Mouse (Mus musculus) heart, adult 2 months (tissue): ENCODE data around the gene A730049H05Rik. TPM values are rescaled to one million over a fixed set of nuclear protein-coding genes. Genes with fewer than 3 reads are reported as not detected.

ENCODE experiments used
- DNase-seq, 2 experiments: peaks; one replicate each; pipeline ENCODE4 v3.0.0; 2021
- H3K27ac ChIP-seq: fragments of 200-600 bp; 2 replicates; pipeline ENCODE4 v1.8.1; 2022
- H3K27me3 ChIP-seq: fragments of 200-500 bp; 2 replicates; pipeline ENCODE4 v1.6.1; 2012; ENCODE audit warnings: mild to moderate bottlenecking, low read length, inconsistent platforms, mixed read lengths; ENCODE audit not compliant: control insufficient read depth, insufficient read depth
- H3K36me3 ChIP-seq: fragments of 200-500 bp; 2 replicates; pipeline ENCODE4 v1.6.1; 2012; ENCODE audit warnings: low read length, inconsistent platforms; ENCODE audit not compliant: control insufficient read depth, insufficient read depth
- H3K4me1 ChIP-seq: fragments of 200-500 bp; 2 replicates; pipeline ENCODE4 v1.6.1; 2011; ENCODE audit warnings: low read length; ENCODE audit not compliant: control insufficient read depth, insufficient read depth
- H3K4me3 ChIP-seq: fragments of 200-600 bp; 2 replicates; pipeline ENCODE4 v1.8.1; 2022
- H3K79me2 ChIP-seq: fragments of 200-500 bp; replicated peaks from 2 replicates; pipeline ENCODE4 v1.6.1; 2012; ENCODE audit warnings: mild to moderate bottlenecking, inconsistent platforms, low read length, moderate library complexity, mixed read lengths; ENCODE audit not compliant: control insufficient read depth, insufficient read depth
- H3K9ac ChIP-seq: fragments of 200-500 bp; 2 replicates; pipeline ENCODE4 v1.6.1; 2012; ENCODE audit warnings: low read depth, mild to moderate bottlenecking, control low read depth, inconsistent platforms, low read length, mixed read lengths
- CTCF ChIP-seq: fragments of 200-600 bp; IDR thresholded peaks from 2 replicates; pipeline ENCODE4 v1.8.1; 2022; ENCODE audit warnings: antibody characterized with exemption, mild to moderate bottlenecking, moderate library complexity
- EP300 ChIP-seq: fragments of 200-500 bp; IDR thresholded peaks from 2 replicates; pipeline ENCODE4 v1.6.1; 2011; ENCODE audit warnings: low read depth, low read length, control low read depth; ENCODE audit not compliant: insufficient read depth
- POLR2A ChIP-seq: fragments of 200-500 bp; IDR thresholded peaks from 2 replicates; pipeline ENCODE4 v1.6.1; 2011; ENCODE audit warnings: mild to moderate bottlenecking, low read depth, low read length, control low read depth; ENCODE audit not compliant: insufficient read depth
- WGBS: fragments of 180-500 bp; shearing (Covaris S2); methylation state at CpG from one replicate; pipeline ENCODE4 v1.1.7; 2018; 5-methylcytosine and 5-hydroxymethylcytosine counted together
- intact Hi-C: fragments of 180-260 bp; cut with DNase I; formaldehyde crosslinking; loops from one replicate; pipeline ENCODE4 v1.15.1; 2025
- polyA plus RNA-seq: library from polyadenylated mRNA; depleted of rRNA; stranded (reverse); fragments of >200 nt; gene quantifications from 2 replicates; pipeline ENCODE4 v1.2.3, GENCODE M21; 2012
- total RNA-seq, 2 experiments: library from RNA; stranded (reverse); gene quantifications; 2 replicates each; pipeline ENCODE4 v1.2.3; 2021

The A730049H05Rik gene
- total and polyA plus RNA-seq, 3 experiments, result 0.30 TPM; not detected in 2

- Histone ChIP-seq H3K27me3 (no peaks in the 10 kb centered on the region), H3K9ac (no peak overlapping the region), H3K4me1 (no peaks in the 10 kb centered on the region; the same call in 1 of the 2 replicates), H3K36me3 (peaks cover 2% of the 10 kb centered on the region), H3K4me3 (no peak overlapping the region), H3K27ac (no peak overlapping the region), H3K79me2 (no peaks in the 10 kb centered on the region)
- no peak for TF ChIP-seq EP300
- no peak for TF ChIP-seq CTCF
- TF ChIP-seq POLR2A, result no peak
- 77% methylated on average over 5 of the region's 5 CpGs for whole genome bisulfite sequencing
- no peak for DNase-seq
- intact Hi-C loops, result no loop called here
Observed at GRCm38 (mm10) chr6:92821606-92822005, 5.3 kb downstream of the A730049H05Rik start.

DNA sequence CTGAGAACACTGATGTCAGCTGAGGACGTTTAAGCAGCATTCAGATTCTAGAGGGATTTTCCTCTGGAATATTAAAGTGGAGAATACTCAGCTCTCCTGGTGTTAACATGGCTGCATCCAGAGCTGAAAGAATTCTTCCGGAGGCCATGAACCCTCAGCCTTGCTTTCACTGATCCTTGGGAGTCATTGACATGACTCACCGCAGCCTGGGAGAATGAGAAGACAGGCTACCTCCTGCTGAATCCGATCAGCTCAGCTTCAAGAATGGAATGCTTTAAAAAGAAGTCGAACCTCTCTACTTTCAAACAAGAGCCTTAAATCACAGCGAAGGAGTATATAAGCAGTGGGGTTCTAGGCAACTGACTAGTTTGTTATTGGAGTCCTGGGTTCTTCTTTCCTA lies 5.7 kb downstream of the A730049H05Rik start:
- Histone ChIP-seq H3K27ac (no peak overlapping the region), H3K36me3 (peaks cover 2% of the 10 kb centered on the region), H3K79me2 (no peaks in the 10 kb centered on the region), H3K9ac (no peak overlapping the region), H3K4me3 (no peak overlapping the region), H3K27me3 (no peaks in the 10 kb centered on the region), H3K4me1 (no peaks in the 10 kb centered on the region)
- no peak for DNase-seq
- TF ChIP-seq POLR2A, result no peak
- TF ChIP-seq EP300, result no peak
- no peak for TF ChIP-seq CTCF
- WGBS, result 78% methylated on average over 6 of the region's 6 CpGs
- intact Hi-C loops, result no loop called here

- H3K79me2 ChIP-seq, result no peaks in the 10 kb centered on the region
- DNase-seq, result no peak
- no peaks in the 10 kb centered on the region for H3K27me3 ChIP-seq
- H3K4me1 ChIP-seq, result no peaks in the 10 kb centered on the region
- no peak overlapping the region for H3K4me3 ChIP-seq
- no peak overlapping the region for H3K9ac ChIP-seq
- intact Hi-C loops, result no loop called here
- WGBS, result 93% methylated on average over 7 of the region's 7 CpGs
- H3K27ac ChIP-seq, result no peak overlapping the region
- TF ChIP-seq CTCF, result no peak
- TF ChIP-seq POLR2A, result no peak
- TF ChIP-seq EP300, result no peak
- H3K36me3 ChIP-seq, result no peaks in the 10 kb centered on the region; the same call in 1 of the 2 replicates
Observed at GRCm38 (mm10) chr6:92823991-92824390, 7.7 kb downstream of the A730049H05Rik start.

GRCm38 (mm10) chr6:92826561-92826960 lies 10.3 kb downstream of the A730049H05Rik start:
- Histone ChIP-seq H3K27ac (no peak overlapping the region), H3K36me3 (no peaks in the 10 kb centered on the region; the same call in 1 of the 2 replicates), H3K9ac (no peak overlapping the region), H3K4me3 (no peak overlapping the region), H3K27me3 (no peaks in the 10 kb centered on the region), H3K79me2 (no peaks in the 10 kb centered on the region), H3K4me1 (no peaks in the 10 kb centered on the region)
- no peak for TF ChIP-seq EP300
- no peak for TF ChIP-seq CTCF
- TF ChIP-seq POLR2A, result no peak
- WGBS, result 68% methylated on average over 5 of the region's 5 CpGs
- intact Hi-C loops, result no loop called here
- no peak for DNase-seq

DNA sequence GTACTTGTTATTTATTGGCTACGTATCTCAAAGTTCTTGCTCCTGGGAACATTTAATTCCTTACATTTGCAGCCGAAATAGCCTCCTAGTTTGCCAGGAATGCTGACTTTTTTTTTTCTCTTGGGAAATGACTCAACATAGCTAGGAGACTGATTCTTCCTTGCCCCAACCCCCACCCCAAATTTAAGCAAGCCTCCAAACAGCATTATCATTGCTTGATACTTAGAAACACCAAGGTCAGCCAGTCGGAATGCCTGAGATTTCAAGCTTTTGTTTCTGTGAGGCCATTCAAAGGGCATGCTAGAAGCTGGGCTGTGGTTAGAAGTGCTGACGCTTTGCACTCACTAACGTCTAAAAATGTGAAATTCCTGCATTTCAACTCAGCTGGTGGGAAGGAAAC lies 11.1 kb downstream of the A730049H05Rik start:
- H3K27ac ChIP-seq, result no peak overlapping the region
- no peak overlapping the region for H3K9ac ChIP-seq
- no peak for TF ChIP-seq POLR2A
- TF ChIP-seq CTCF, result no peak
- TF ChIP-seq EP300, result no peak
- H3K27me3 ChIP-seq, result no peaks in the 10 kb centered on the region
- H3K36me3 ChIP-seq, result no peaks in the 10 kb centered on the region; the same call in 1 of the 2 replicates
- H3K4me1 ChIP-seq, result no peaks in the 10 kb centered on the region
- H3K4me3 ChIP-seq, result no peak overlapping the region
- WGBS, result 43% methylated on average over 5 of the region's 5 CpGs
- DNase-seq, result no peak
- intact Hi-C loops, result no loop called here
- no peaks in the 10 kb centered on the region for H3K79me2 ChIP-seq

DNA sequence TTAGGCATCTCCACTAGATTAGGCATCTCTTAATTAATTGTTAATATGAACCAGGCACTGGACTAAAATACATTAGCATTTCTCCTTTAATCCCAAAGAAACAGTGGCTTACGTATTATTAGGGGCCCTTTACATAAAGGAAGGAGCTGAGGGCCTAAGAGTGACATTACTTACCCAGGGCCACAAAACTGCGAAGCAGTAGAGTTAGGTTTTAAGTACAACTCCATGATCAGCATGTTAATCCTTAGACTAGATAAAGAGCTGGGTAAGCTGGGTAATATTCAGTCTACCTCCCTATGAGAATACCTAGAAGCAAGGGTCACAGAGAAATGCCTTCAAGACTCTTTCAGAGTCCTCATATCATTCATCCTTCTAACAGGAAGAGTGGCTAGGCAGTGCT lies 12.9 kb downstream of the A730049H05Rik start:
- WGBS, result 98% methylated on average over 2 of the region's 2 CpGs
- Histone ChIP-seq H3K79me2 (no peaks in the 10 kb centered on the region), H3K9ac (no peak overlapping the region), H3K27me3 (no peaks in the 10 kb centered on the region), H3K36me3 (peaks cover 2% of the 10 kb centered on the region), H3K27ac (no peak overlapping the region), H3K4me1 (no peaks in the 10 kb centered on the region), H3K4me3 (no peak overlapping the region)
- intact Hi-C loops, result no loop called here
- no peak for TF ChIP-seq POLR2A
- no peak for TF ChIP-seq EP300
- TF ChIP-seq CTCF, result no peak
- no peak for DNase-seq
